Mouse (Mus musculus) kidney, embryonic 14.5 days (tissue): ENCODE results near the gene Rpl21. TPM values are rescaled to one million over a fixed set of nuclear protein-coding genes. Genes with fewer than 3 reads are reported as not detected.
A peak's percentile ranks its signal among the peaks of the same experiment; 100 is the strongest.

ENCODE experiments used
- ATAC-seq: fragments of 200-750 bp; cut with Nextera tagmentation; 2 replicates; pipeline ENCODE4 v1.8.0; 2017; ENCODE audit warnings: moderate number of reproducible peaks, mild to moderate bottlenecking, moderate TSS enrichment, moderate library complexity; ENCODE audit not compliant: low FRiP score, low TSS enrichment
- H3K27ac ChIP-seq: fragments of 300-500 bp; sonication (generic); 2 replicates; pipeline ENCODE4 v1.5.1; 2014; ENCODE audit warnings: low read depth, mild to moderate bottlenecking, low read length, moderate library complexity, mixed read lengths
- H3K27me3 ChIP-seq: fragments of 300-500 bp; sonication (generic); 2 replicates; pipeline ENCODE4 v1.6.1; 2014; ENCODE audit warnings: mild to moderate bottlenecking, low read length; ENCODE audit not compliant: control insufficient read depth, insufficient read depth
- H3K36me3 ChIP-seq: fragments of 300-500 bp; sonication (generic); 2 replicates; pipeline ENCODE4 v1.6.1; 2014; ENCODE audit warnings: low read length, mixed read lengths; ENCODE audit not compliant: control insufficient read depth, insufficient read depth
- H3K4me1 ChIP-seq: fragments of 300-500 bp; sonication (generic); 2 replicates; pipeline ENCODE4 v1.6.1; 2014; ENCODE audit warnings: low read length, mixed read lengths; ENCODE audit not compliant: control insufficient read depth, insufficient read depth
- H3K4me2 ChIP-seq: fragments of 300-500 bp; sonication (generic); replicated peaks from 2 replicates; pipeline ENCODE4 v1.6.1; 2014; ENCODE audit warnings: low read depth, mild to moderate bottlenecking, low read length
- H3K4me3 ChIP-seq: fragments of 300-500 bp; sonication (generic); 2 replicates; pipeline ENCODE4 v1.5.1; 2014; ENCODE audit warnings: mild to moderate bottlenecking, low read length
- H3K9ac ChIP-seq: fragments of 300-500 bp; sonication (generic); 2 replicates; pipeline ENCODE4 v1.6.1; 2014; ENCODE audit warnings: low read depth, mild to moderate bottlenecking, low read length, moderate library complexity
- H3K9me3 ChIP-seq: fragments of 300-500 bp; sonication (generic); 2 replicates; pipeline ENCODE4 v1.6.1; 2016; ENCODE audit warnings: low read length; ENCODE audit not compliant: control insufficient read depth
- WGBS: fragments of 180-500 bp; shearing (Covaris S2); extraction: QIAGEN DNeasy Blood & Tissue Kit; methylation state at CpG from one replicate; pipeline ENCODE4 v1.1.7; 2014; 5-methylcytosine and 5-hydroxymethylcytosine counted together
- polyA plus RNA-seq: library from polyadenylated mRNA; unstranded; fragments of >200 nt; fragmentation: Nextera tagmentation; extraction: Ambion mirVana; gene quantifications from 2 replicates; pipeline ENCODE4 v1.2.1, GENCODE M21; 2014

The Rpl21 gene
- polyA plus RNA-seq, 1 experiment from 2014 or later = 689 TPM

DNA sequence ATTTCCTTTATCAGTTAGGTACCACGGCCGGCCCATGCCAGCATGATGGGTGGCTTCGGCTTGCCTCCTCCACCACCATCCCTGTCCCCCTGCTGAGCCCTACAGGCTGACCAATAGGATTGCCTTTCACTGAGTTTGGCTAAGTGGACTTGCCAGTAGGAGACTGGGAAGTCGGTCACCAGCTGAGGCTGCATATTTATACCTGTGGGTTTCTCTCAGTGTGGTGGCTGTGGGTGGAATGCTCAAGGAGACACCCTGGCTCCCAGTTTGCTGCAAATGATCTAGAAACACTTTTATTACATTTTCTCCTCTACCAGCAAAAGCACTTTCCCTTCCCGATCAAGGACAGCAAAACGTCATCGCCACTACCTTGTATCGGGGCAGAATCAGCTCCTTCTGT lies 15.1 kb upstream of the Rpl21 start:
- no peak overlapping the region for H3K27ac ChIP-seq
- no peak overlapping the region for H3K4me3 ChIP-seq
- no peak for ATAC-seq
- H3K27me3 ChIP-seq = no peaks in the 10 kb centered on the region
- WGBS = 92% methylated on average over 8 of the region's 8 CpGs
- no peaks in the 10 kb centered on the region for H3K9me3 ChIP-seq
- no peak overlapping the region for H3K9ac ChIP-seq
- H3K4me1 ChIP-seq = no peaks in the 10 kb centered on the region
- no peak overlapping the region for H3K4me2 ChIP-seq
- no peaks in the 10 kb centered on the region for H3K36me3 ChIP-seq

DNA sequence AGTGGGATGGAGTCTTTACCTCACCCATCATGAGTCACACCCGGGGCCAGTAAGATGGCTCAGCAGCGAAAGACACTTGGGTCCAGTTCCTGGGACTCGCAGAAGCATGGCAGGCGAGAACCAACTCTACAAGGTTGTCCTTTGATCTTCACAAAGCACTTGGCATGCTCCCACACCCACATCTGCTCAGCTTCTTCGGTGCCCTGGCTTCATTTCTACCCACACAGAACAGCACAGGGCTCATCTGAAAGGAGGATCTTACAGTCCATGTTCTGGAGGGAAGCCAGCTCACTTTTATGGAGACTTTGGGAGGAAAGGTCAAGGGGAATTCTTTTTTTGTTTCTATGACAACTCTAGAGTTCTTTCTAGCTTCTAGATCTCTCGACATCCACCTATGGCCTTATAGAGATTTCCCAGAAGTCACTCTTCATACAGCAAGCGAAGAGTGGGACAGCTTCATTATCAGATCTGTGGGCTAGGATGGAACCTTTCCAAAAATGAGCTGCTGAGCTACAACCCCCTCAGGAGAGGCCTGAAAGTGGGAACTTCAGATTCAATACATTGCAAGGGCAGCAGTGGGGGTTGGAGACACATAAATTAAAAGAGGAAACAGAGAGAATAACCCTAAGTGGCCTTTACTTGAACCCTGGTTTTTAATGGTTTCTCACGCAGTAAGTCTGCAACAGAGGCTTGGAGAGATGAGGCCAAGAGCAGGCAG lies 13.6 kb upstream of the Rpl21 start:
- Histone ChIP-seq H3K27ac (no peak overlapping the region), H3K9ac (no peak overlapping the region), H3K4me3 (no peak overlapping the region), H3K4me2 (no peak overlapping the region), H3K36me3 (no peaks in the 10 kb centered on the region), H3K27me3 (no peaks in the 10 kb centered on the region), H3K9me3 (no peaks in the 10 kb centered on the region), H3K4me1 (no peaks in the 10 kb centered on the region)
- WGBS = 66% methylated on average over 8 of the region's 8 CpGs
- ATAC-seq = no peak

DNA sequence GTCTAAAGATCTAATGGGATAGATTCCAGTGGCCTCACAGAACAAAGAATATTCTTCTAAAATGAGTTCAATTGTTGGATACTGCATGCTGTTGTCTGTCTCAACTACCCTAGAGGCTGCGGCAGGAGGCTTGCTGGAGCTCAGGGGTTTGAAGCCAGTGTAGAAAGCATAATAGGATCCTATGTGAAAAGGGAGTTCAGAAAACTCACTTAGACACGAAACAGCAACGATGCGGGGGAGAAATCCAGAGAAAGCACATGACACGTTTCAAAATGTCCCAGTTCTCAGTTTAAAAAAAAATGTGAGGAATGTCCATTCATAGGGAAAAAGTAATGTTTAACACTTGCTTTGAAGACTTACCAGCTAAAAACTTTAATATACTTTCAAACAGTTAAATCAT lies 9.7 kb upstream of the Rpl21 start:
- Histone ChIP-seq H3K4me2 (no peak overlapping the region), H3K36me3 (no peaks in the 10 kb centered on the region), H3K9me3 (no peaks in the 10 kb centered on the region), H3K9ac (no peak overlapping the region), H3K4me1 (no peaks in the 10 kb centered on the region), H3K4me3 (no peak overlapping the region), H3K27me3 (no peaks in the 10 kb centered on the region), H3K27ac (no peak overlapping the region)
- no peak for ATAC-seq
- WGBS = 68% methylated on average over 5 of the region's 5 CpGs

DNA sequence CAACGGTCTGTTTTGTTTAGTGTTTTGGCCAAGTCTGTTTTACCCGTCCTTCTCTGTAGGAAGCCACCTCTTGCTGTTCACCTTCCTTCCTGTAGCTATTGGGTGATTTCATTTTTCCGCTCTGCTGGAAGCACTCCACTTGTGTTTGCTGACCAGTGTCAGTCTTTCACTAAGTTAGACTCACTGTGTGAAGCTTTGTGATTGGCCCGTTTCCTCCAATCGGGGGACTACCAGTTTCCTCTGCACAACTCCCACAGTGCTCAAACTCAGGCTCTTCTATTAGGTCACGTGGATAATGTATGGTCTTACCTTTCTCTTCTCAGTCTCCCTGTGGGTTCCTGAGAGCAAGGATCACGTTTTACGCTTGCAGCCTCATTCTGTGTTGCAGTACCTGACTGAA lies 3.2 kb upstream of the Rpl21 start:
- ATAC-seq = no peak
- WGBS = 48% methylated on average over 8 of the region's 8 CpGs
- Histone ChIP-seq H3K4me1 (peaks cover 8% of the 10 kb centered on the region), H3K4me2 (no peak overlapping the region), H3K36me3 (peaks cover 6% of the 10 kb centered on the region), H3K27me3 (no peaks in the 10 kb centered on the region), H3K9ac (no peak overlapping the region), H3K4me3 (no peak overlapping the region), H3K9me3 (no peaks in the 10 kb centered on the region), H3K27ac (no peak overlapping the region)

DNA sequence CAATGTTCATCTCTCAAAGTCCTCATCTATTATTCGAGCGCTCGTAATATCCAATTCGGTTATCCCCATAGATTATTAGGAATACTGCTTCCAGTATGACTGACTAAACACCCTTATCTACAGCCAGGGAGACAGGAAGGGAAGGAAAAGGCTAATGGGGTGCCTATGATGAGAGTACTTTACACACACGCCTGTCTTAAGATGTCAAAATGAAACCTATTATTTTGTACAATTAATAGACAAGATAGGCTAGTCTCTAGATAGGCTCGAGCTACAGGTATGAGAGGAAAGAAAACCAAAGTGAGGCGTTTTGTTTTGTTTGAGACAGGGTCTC lies 288 bp upstream of the Rpl21 start:
- Histone ChIP-seq H3K27me3 (no peaks in the 10 kb centered on the region), H3K4me2 (peak overlapping the region; percentile 92), H3K9ac (peak overlapping the region; percentile 98), H3K27ac (peak overlapping the region; percentile 85), H3K36me3 (peaks cover 35% of the 10 kb centered on the region), H3K4me3 (peak overlapping the region; percentile 90), H3K4me1 (peaks cover 13% of the 10 kb centered on the region), H3K9me3 (no peaks in the 10 kb centered on the region)
- no peak for ATAC-seq
- 57% methylated on average over 7 of the region's 7 CpGs for WGBS

DNA sequence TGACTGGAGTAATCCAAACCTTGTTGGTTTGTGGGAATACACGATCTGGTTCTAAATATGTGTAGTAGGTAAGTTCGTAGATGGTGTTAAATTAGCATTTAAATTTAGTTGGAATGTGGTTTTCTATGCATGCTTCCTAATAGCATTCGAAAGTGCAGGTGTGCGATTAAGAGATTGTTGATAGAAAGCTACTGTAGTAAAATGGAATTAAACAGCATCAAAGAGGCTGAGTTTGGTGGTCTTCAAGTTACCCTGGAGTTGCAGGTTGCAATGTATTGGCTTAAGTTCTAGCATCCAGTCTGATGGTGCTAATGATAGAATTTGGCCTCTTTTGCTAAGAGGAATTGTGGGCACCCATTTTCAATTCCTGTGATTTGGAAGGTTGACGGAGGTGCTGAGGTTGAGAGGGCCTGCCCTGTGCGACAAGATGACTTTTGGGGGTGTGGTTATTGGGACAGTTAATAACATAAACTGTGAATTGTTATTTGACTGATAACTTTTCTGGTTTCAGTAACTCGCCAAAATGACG lies 1.0 kb downstream of the Rpl21 start:
- 17% methylated on average over 8 of the region's 8 CpGs for WGBS
- H3K36me3 ChIP-seq = peaks cover 46% of the 10 kb centered on the region
- H3K9ac ChIP-seq = peak overlapping the region; percentile 98
- peak overlapping the region; percentile 92 for H3K4me2 ChIP-seq
- H3K4me1 ChIP-seq = peaks cover 13% of the 10 kb centered on the region
- no peaks in the 10 kb centered on the region for H3K9me3 ChIP-seq
- peak overlapping the region; percentile 90 for H3K4me3 ChIP-seq
- H3K27ac ChIP-seq = peak overlapping the region; percentile 85
- no peaks in the 10 kb centered on the region for H3K27me3 ChIP-seq
- no peak for ATAC-seq

DNA sequence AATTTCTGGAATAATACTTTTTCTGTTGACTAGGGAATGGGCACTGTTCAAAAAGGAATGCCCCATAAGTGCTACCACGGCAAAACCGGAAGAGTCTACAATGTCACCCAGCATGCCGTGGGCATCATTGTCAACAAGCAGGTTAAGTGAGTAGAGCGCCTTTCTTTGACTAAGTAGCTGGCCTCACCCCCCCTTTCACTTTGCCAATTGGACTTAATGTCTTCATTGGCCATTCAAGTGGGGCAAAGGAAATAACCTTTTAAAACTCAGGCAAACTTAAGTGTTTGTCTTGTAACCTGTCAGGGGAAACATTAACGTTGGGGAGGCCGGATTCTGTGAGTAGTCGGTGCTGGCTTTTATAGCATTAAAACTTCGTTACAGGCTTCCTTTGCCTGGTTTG lies 2.3 kb downstream of the Rpl21 start:
- H3K9me3 ChIP-seq = no peaks in the 10 kb centered on the region
- H3K27ac ChIP-seq = no peak overlapping the region
- no peaks in the 10 kb centered on the region for H3K27me3 ChIP-seq
- H3K4me1 ChIP-seq = peaks cover 13% of the 10 kb centered on the region
- ATAC-seq = no peak
- WGBS = 84% methylated on average over 8 of the region's 8 CpGs
- H3K4me2 ChIP-seq = no peak overlapping the region; the same call in 1 of the 2 replicates
- H3K9ac ChIP-seq = no peak overlapping the region
- peak overlapping the region; percentile 90; the same call in 1 of the 2 replicates for H3K4me3 ChIP-seq
- H3K36me3 ChIP-seq = peaks cover 46% of the 10 kb centered on the region

DNA sequence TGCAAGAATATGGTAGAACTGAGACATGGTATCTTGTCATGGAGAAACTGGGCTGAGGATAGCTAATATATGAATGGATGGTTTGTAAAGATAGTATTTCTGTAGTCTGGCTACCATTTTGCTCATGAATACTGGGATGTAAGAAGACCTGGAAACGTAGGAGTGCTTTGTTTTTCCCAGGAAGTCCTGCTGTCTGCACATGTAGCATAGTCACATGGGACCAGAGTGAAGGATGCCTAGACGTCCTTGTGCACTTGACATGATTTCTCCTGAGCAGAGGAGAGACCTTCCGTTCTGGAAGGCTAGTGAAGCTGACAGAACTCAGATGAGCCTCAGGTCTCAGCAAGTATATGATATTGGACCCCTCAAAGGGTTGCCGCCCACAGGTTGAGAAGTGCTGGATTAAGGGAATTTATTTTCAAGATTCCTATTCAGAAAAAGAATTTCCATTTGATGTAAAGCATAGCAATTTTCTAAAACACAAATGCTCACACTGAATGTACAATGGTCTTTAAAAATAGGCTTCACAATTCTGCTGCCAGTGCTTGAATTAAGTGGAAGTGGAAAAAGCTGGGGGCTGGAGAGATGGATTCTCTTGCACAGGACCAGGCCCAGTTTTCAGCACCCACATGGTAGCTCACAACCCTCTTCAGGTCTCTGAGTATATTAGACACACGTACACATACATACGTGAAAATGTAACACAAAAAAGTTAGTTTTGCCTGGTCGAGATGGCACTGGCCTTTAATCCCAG lies 5.5 kb downstream of the Rpl21 start:
- peaks cover 46% of the 10 kb centered on the region for H3K36me3 ChIP-seq

More for the DNA sequence above, 5.5 kb downstream of the Rpl21 start:
- no peak overlapping the region for H3K4me2 ChIP-seq
- H3K4me3 ChIP-seq = no peak overlapping the region
- no peaks in the 10 kb centered on the region for H3K27me3 ChIP-seq
- H3K9ac ChIP-seq = no peak overlapping the region
- WGBS = 66% methylated on average over 7 of the region's 7 CpGs
- no peak overlapping the region for H3K27ac ChIP-seq
- no peak for ATAC-seq
- no peaks in the 10 kb centered on the region for H3K9me3 ChIP-seq
- H3K4me1 ChIP-seq = peaks cover 22% of the 10 kb centered on the region
